Mouse (Mus musculus) ES-Bruce4 (cell line): ENCODE data around the gene Magohb. TPM values are rescaled to one million over a fixed set of nuclear protein-coding genes. Genes with fewer than 3 reads are reported as not detected.

ENCODE experiments used
- H3K27ac ChIP-seq: 2 replicates; pipeline ENCODE4 v1.5.1; 2012; ENCODE audit warnings: low read length, inconsistent platforms; ENCODE audit not compliant: insufficient read depth
- H3K27me3 ChIP-seq: 2 replicates; pipeline ENCODE4 v1.6.1; 2012; ENCODE audit warnings: mild to moderate bottlenecking, low read length, inconsistent platforms; ENCODE audit not compliant: control insufficient read depth, poor library complexity, insufficient read depth, severe bottlenecking
- H3K36me3 ChIP-seq: 2 replicates; pipeline ENCODE4 v1.6.1; 2012; ENCODE audit warnings: inconsistent platforms, mild to moderate bottlenecking, low read length, moderate library complexity; ENCODE audit not compliant: control insufficient read depth, poor library complexity, insufficient read depth, severe bottlenecking
- H3K4me1 ChIP-seq: one replicate; pipeline ENCODE4 v1.8.1; 2011; ENCODE audit warnings: low read length; ENCODE audit not compliant: control insufficient read depth, insufficient read depth
- H3K4me3 ChIP-seq: 2 replicates; pipeline ENCODE4 v1.5.1; 2011; ENCODE audit warnings: low read depth, mild to moderate bottlenecking, low read length
- H3K9ac ChIP-seq: 2 replicates; pipeline ENCODE4 v1.6.1; 2012; ENCODE audit warnings: low read depth, mild to moderate bottlenecking, inconsistent platforms; ENCODE audit not compliant: poor library complexity, severe bottlenecking
- H3K9me3 ChIP-seq: replicated peaks from 2 replicates; pipeline ENCODE4 v1.6.1; 2012; ENCODE audit warnings: mild to moderate bottlenecking, low read length, inconsistent platforms; ENCODE audit not compliant: control insufficient read depth, poor library complexity, insufficient read depth, severe bottlenecking
- CTCF ChIP-seq: IDR thresholded peaks from one replicate; pipeline ENCODE4 v1.8.1; 2011; ENCODE audit warnings: low read depth, low read length
- EP300 ChIP-seq: IDR thresholded peaks from 2 replicates; pipeline ENCODE4 v1.6.1; 2011; ENCODE audit warnings: low read depth, low read length; ENCODE audit not compliant: insufficient read depth
- POLR2A ChIP-seq: IDR thresholded peaks from one replicate; pipeline ENCODE4 v1.8.1; 2011; ENCODE audit warnings: low read length; ENCODE audit not compliant: insufficient read depth
- polyA plus RNA-seq: library from polyadenylated mRNA; stranded (reverse); fragments of >200 nt; gene quantifications from 2 replicates; pipeline ENCODE4 v1.2.4, GENCODE M21; 2011; ENCODE audit warnings: low read depth; ENCODE audit not compliant: missing spikeins, insufficient read depth, insufficient read length

Magohb gene
- polyA plus RNA-seq, 1 experiment = 26.0 TPM

DNA sequence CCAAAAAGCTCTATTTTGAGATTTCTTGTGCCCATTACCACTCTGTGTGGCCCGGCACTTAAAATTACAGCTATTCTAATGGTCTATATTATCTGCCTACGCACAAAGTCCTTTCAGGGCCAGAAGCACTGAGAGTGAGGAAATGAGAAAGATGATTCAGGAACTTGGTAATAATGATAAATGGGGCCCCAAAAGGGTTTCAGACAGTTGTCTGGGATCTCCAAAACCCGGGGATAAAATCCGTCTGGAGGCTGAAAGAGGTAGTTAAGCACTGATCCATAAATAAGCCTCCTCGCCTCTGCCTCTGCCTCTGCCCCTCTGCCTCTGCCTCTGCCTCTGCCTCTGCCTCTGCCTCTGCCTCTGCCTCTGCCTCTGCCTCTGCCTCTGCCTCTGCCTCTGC, 28.9 kb downstream of the Magohb start:
- H3K36me3 ChIP-seq = no peaks in the 10 kb centered on the region
- no peak overlapping the region for H3K27ac ChIP-seq
- TF ChIP-seq EP300 (no peak), POLR2A (no peak), CTCF (no peak)

GRCm38 (mm10) chr6:131262778-131263177, 30.3 kb downstream of the Magohb start:
- H3K4me1 ChIP-seq = no peaks in the 10 kb centered on the region
- H3K36me3 ChIP-seq = no peaks in the 10 kb centered on the region
- TF ChIP-seq CTCF = no peak
- no peak for TF ChIP-seq EP300
- no peak for TF ChIP-seq POLR2A
- H3K9me3 ChIP-seq = no peaks in the 10 kb centered on the region
- H3K9ac ChIP-seq = no peak overlapping the region
- H3K4me3 ChIP-seq = no peak overlapping the region
- H3K27me3 ChIP-seq = no peaks in the 10 kb centered on the region
- H3K27ac ChIP-seq = no peak overlapping the region

More for the DNA sequence above, 28.9 kb downstream of the Magohb start:
- H3K27me3 ChIP-seq = no peaks in the 10 kb centered on the region
- no peak overlapping the region for H3K4me3 ChIP-seq
- H3K9ac ChIP-seq = no peak overlapping the region
- H3K9me3 ChIP-seq = no peaks in the 10 kb centered on the region
- no peaks in the 10 kb centered on the region for H3K4me1 ChIP-seq

- Histone ChIP-seq H3K36me3 (no peaks in the 10 kb centered on the region), H3K4me1 (no peaks in the 10 kb centered on the region)
- TF ChIP-seq POLR2A = no peak
- TF ChIP-seq EP300 = no peak
- TF ChIP-seq CTCF = no peak
Measured at GRCm38 (mm10) chr6:131262009-131262408, 31.0 kb downstream of the Magohb start.

DNA sequence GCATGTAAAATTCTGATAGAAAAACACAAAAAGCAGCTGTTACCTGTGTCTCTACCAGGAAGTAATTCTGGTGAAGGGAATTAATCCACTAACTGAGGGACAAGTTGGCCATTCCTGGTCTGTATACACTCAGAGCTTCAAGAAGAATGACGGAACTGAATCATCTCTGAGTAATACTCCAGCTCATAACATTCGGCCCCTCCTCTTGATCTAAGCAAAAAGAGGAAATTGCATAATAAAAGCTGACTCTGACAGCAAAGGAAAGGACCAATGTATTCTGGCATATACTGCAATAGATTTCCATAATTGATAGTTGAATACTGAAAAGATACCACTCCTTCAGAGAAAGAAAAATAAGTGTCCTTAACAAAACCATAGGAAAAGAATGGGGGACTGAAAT, 45.8 kb downstream of the Magohb start, which contains the start of gene Klra2:
Gene Klra2, minus strand, starts transcription at position 157 of the 400 bp plus-strand sequence.
- Histone ChIP-seq H3K27me3 (no peaks in the 10 kb centered on the region), H3K9ac (no peak within 1 kb of the TSS), H3K27ac (no peak within 1 kb of the TSS), H3K36me3 (no peaks in the 10 kb centered on the region), H3K4me1 (no peaks in the 10 kb centered on the region), H3K4me3 (no peak within 1 kb of the TSS), H3K9me3 (no peaks in the 10 kb centered on the region)
- TF ChIP-seq POLR2A = no peak
- no peak for TF ChIP-seq CTCF
- no peak for TF ChIP-seq EP300

More at GRCm38 (mm10) chr6:131262009-131262408, 31.0 kb downstream of the Magohb start:
- H3K4me3 ChIP-seq = no peak overlapping the region
- H3K27me3 ChIP-seq = no peaks in the 10 kb centered on the region
- no peak overlapping the region for H3K9ac ChIP-seq
- H3K9me3 ChIP-seq = no peaks in the 10 kb centered on the region
- H3K27ac ChIP-seq = no peak overlapping the region

- Histone ChIP-seq H3K9me3 (no peaks in the 10 kb centered on the region), H3K27me3 (no peaks in the 10 kb centered on the region), H3K4me1 (no peaks in the 10 kb centered on the region), H3K9ac (no peak overlapping the region), H3K27ac (no peak overlapping the region), H3K4me3 (no peak overlapping the region), H3K36me3 (no peaks in the 10 kb centered on the region)
- TF ChIP-seq POLR2A (no peak), EP300 (no peak), CTCF (no peak)
Measured at GRCm38 (mm10) chr6:131245081-131245480, 48.0 kb downstream of the Magohb start.

Other genes with a start within 250 kb of the Magohb start
- gene Klra2, start 45.9 kb downstream of the Magohb start, polyA plus RNA-seq = not detected in 2 replicates
- 0.41 TPM in 1 of 2 replicates, not detected in the other for gene Styk1, start 60.4 kb upstream of the Magohb start, polyA plus RNA-seq
- 357 and 371 TPM in 2 replicates for gene Ybx3, start 95.2 kb upstream of the Magohb start, polyA plus RNA-seq
- not detected in 2 replicates for gene 5430401F13Rik, start 193.2 kb upstream of the Magohb start, polyA plus RNA-seq
- not detected in 2 replicates for gene Gm6619, start 193.2 kb upstream of the Magohb start, polyA plus RNA-seq